Mouse (Mus musculus) spleen, adult 2 months (tissue): ENCODE data around the gene Gm45808. TPM values are rescaled to one million over a fixed set of nuclear protein-coding genes. Genes with fewer than 3 reads are reported as not detected.
"Not testable (repeated sequence)": the region's sequence is repeated elsewhere in the genome, so short reads cannot be mapped to it uniquely, and the experiment has no call there.

Experiments
- DNase-seq, 2 experiments: peaks; one replicate each; pipeline versions ENCODE4 v3.0.0 to v3.0.0-alpha.2; 2012 to 2021; ENCODE audit warnings: low spot score in 2 of 2, low read depth in 1 of 2
- H3K27ac ChIP-seq: fragments of 200-500 bp; 2 replicates; pipeline ENCODE4 v1.5.1; 2012; ENCODE audit warnings: low read length, inconsistent platforms; ENCODE audit not compliant: insufficient read depth
- H3K27me3 ChIP-seq: fragments of 200-500 bp; 2 replicates; pipeline ENCODE4 v1.6.1; 2012; ENCODE audit warnings: mild to moderate bottlenecking, moderate library complexity, low read length, inconsistent platforms; ENCODE audit not compliant: control insufficient read depth, insufficient read depth
- H3K36me3 ChIP-seq: fragments of 200-500 bp; 2 replicates; pipeline ENCODE4 v1.6.1; 2012; ENCODE audit warnings: mild to moderate bottlenecking, low read length, inconsistent platforms; ENCODE audit not compliant: control insufficient read depth, insufficient read depth
- H3K4me1 ChIP-seq: fragments of 200-500 bp; 2 replicates; pipeline ENCODE4 v1.6.1; 2011; ENCODE audit warnings: inconsistent platforms; ENCODE audit not compliant: control insufficient read depth, insufficient read depth, insufficient read length
- H3K4me3 ChIP-seq: fragments of 200-500 bp; 2 replicates; pipeline ENCODE4 v1.5.1; 2011; ENCODE audit warnings: mild to moderate bottlenecking, inconsistent platforms; ENCODE audit not compliant: insufficient read depth, insufficient read length; ENCODE audit errors: extremely low read depth
- CTCF ChIP-seq: fragments of 200-500 bp; IDR thresholded peaks from 2 replicates; pipeline ENCODE4 v1.5.1; 2011; ENCODE audit warnings: mild to moderate bottlenecking, inconsistent platforms; ENCODE audit not compliant: insufficient read depth, insufficient read length, insufficient replicate concordance; ENCODE audit errors: extremely low read depth
- POLR2A ChIP-seq: fragments of 200-500 bp; IDR thresholded peaks from 2 replicates; pipeline ENCODE4 v1.6.1; 2011; ENCODE audit warnings: low read depth, low read length, inconsistent platforms
- WGBS: fragments of 180-500 bp; shearing (Covaris S2); methylation state at CpG from one replicate; pipeline ENCODE4 v1.1.7; 2018; 5-methylcytosine and 5-hydroxymethylcytosine counted together
- polyA plus RNA-seq: library from polyadenylated mRNA; depleted of rRNA; stranded (reverse); fragments of >200 nt; gene quantifications from 2 replicates; pipeline ENCODE4 v1.2.3, GENCODE M21; 2012

Gm45808 gene
- polyA plus RNA-seq, 1 experiment, result 0.13 TPM

DNA sequence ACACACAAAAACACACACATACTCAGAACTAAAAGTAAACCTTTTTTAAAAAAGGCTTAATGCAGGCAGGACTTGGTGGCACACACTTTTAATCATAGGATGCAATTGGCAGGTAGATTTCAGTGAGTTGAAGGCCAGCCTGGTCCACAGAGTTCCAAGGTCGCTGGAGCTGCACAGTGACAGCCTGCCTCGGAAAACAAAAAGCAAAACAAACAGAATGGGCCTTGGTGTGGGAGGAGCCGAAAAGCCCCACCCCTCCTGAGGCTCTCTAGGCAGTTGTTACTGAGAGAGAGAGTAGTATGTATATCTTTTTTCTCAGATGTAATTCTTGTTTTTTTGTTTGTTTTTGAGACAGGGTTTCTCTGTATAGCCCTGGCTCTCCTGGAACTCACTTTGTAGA, 4.7 kb upstream of the Gm45808 start:
- WGBS, result 31% methylated on average over 3 of the region's 3 CpGs
- Histone ChIP-seq H3K4me3 (no peak overlapping the region), H3K27me3 (no peaks in the 10 kb centered on the region), H3K4me1 (no peaks in the 10 kb centered on the region), H3K27ac (no peak overlapping the region), H3K36me3 (peaks cover 14% of the 10 kb centered on the region)
- TF ChIP-seq CTCF (no peak), POLR2A (no peak)
- DNase-seq, result no peak

DNA sequence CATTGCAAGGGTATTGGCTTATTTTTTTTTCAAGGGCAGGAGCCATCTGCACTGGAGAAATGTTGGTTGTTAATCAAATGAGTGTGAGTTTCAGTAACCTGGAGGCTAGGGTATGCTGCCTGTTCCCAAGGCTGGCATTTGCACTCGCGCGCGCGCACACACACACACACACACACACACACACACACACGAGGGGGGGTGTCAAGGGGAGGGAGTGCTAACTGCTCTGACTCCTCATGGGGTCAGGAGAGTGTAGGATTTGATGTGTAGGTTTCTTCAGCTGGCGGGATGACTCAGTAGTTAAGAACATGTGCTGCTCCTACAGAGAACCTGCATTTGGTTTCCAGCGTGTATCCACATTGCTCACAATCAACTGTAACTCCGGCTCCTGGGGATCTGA, 4.2 kb upstream of the Gm45808 start:
- Histone ChIP-seq H3K27ac (no peak overlapping the region), H3K27me3 (no peaks in the 10 kb centered on the region), H3K36me3 (peaks cover 12% of the 10 kb centered on the region), H3K4me3 (no peak overlapping the region), H3K4me1 (no peaks in the 10 kb centered on the region)
- TF ChIP-seq POLR2A, result no peak
- no peak for TF ChIP-seq CTCF
- WGBS, result 71% methylated on average over 9 of the region's 9 CpGs
- no peak for DNase-seq

DNA sequence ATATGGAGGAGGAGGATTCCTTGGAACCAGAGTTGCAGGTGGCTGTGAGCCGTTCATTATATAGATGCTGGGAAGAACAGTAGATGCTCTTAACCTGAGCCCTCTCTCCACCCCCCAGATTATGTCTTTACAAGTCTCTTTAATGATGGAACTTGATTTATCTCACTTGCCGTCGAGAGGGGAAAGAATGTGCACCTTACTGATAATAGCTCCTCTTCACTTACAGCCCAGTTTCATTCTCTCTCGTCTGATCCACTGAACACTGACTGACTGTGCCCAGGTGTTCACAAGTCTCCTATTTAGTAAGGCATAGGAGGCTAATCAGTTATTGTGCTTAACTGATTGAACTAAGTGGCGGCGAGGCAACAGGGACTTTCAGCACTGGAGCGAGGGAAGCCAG, 3.0 kb upstream of the Gm45808 start:
- WGBS, result 81% methylated on average over 7 of the region's 7 CpGs
- TF ChIP-seq POLR2A (no peak), CTCF (no peak)
- no peaks in the 10 kb centered on the region for H3K27me3 ChIP-seq
- no peak for DNase-seq
- H3K27ac ChIP-seq, result no peak overlapping the region
- no peak overlapping the region for H3K4me3 ChIP-seq
- peaks cover 4% of the 10 kb centered on the region for H3K36me3 ChIP-seq
- no peaks in the 10 kb centered on the region for H3K4me1 ChIP-seq

DNA sequence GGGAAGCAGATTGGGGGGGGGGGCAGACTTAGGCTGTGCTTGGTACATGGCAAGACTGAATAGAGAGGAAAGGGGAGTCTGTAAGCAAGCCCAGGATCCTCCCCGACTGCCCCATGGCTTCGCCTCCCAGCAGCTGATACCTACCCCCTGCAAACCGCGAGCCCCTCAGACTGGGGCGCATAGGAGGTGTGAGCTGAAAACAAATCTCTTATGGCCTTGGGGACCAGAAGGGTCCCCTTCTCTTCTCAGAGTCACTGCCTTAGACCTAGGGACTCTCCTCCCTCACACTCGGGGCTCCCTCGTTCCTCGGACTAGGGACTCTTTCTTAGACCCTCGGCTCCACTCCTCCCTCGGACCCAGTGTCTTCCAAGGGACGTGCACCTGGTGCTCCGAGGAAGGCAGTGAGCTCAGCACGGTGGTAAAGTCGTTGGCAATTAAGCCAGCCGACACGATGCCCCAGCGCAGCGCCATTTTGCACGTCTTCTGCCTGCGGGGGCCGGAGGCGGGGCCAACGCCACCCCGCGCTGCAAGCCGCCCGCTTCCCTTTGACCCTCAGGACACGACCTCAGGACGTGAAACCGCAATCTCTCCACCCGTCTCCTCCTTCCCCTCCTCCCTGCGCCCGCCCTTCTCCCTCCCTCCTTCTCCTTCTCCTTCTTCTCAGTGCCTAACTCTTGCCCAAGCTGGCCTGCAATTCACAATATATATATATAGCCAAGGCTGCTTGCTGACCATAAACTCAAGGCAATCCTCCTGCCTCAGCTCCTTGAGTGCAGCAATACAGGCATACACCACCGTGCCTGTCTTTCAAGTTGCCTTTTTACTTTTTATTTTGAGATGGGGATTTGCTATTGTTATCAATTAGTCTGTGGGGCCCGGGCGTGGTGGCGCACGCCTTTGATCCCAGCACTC, 1.9 kb upstream of the Gm45808 start, which contains the start of gene Dhdh:
TSS of gene Dhdh (minus strand) at position 513 of the 912 bp plus-strand sequence.
- DNase-seq, result peak in 1 of 2 experiments; percentile 47
- H3K4me3 ChIP-seq, result peak within 1 kb of the TSS; percentile 68

DNA sequence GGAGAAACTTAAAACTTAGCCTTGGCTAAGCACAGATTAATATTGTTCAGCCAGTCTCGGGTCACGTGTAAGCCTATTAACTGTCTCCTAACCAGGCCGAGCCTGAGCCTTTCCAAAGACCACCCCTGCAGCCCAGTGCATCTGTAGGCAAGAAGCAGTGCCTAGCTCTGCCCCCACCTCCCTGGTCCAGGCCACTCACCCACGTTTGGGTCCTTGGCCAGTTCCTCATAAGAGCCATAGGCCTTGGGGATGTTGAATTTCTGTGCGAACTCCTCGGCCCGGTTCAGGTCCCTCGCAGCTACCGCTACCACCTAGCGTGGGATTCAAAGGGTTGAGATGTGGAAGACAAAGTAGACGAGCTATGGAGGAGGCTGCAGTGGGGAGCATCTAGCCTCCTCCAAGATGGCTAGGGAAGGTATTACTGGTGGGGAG, 1.3 kb upstream of the Gm45808 start:
- DNase-seq, result no peak
- 81% methylated on average over 11 of the region's 11 CpGs for WGBS
- H3K36me3 ChIP-seq, result no peaks in the 10 kb centered on the region
- no peak overlapping the region for H3K27ac ChIP-seq
- H3K4me1 ChIP-seq, result no peaks in the 10 kb centered on the region
- TF ChIP-seq CTCF (no peak), POLR2A (no peak)
- H3K4me3 ChIP-seq, result no peak overlapping the region
- no peaks in the 10 kb centered on the region for H3K27me3 ChIP-seq

More for the DNA sequence above, 1.9 kb upstream of the Gm45808 start, which contains the start of gene Dhdh:
- TF ChIP-seq POLR2A (no peak; the same call in 1 of the 2 replicates), CTCF (no peak)
- 15% methylated on average over 38 of the region's 38 CpGs for WGBS
- 0 out of 2 replicates have a peak within 1 kb of the TSS, but pooled peaks have one; percentile 2 for H3K27ac ChIP-seq
- H3K36me3 ChIP-seq, result peaks cover under 1% of the 10 kb centered on the region; the same call in 1 of the 2 replicates
- H3K27me3 ChIP-seq, result no peaks in the 10 kb centered on the region
- no peaks in the 10 kb centered on the region for H3K4me1 ChIP-seq

DNA sequence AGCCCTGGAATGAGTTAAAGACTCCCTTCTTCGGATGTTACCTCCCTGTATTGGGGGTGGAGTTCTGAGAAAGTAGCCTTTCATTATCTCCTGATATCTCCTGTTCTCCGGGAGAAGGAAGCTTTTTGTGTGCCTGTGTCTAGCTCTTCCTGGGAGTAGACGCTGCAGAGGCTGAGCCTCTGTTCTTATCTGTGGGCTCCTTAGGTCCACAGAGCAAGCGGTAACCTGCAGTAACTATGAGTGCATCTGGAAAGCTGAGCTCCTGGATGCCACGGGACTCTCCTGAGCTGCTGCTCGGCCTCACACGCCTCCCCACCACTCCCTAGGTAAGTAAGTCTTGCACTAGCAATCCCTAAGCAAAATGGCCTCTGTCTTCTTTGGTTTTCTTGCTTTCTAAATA, 453 bp downstream of the Gm45808 start:
- no peak for TF ChIP-seq POLR2A
- TF ChIP-seq CTCF, result no peak
- 85% methylated on average over 7 of the region's 7 CpGs for WGBS
- Histone ChIP-seq H3K27me3 (no peaks in the 10 kb centered on the region), H3K27ac (no peak overlapping the region), H3K36me3 (no peaks in the 10 kb centered on the region), H3K4me3 (no peak overlapping the region), H3K4me1 (no peaks in the 10 kb centered on the region)
- no peak for DNase-seq

DNA sequence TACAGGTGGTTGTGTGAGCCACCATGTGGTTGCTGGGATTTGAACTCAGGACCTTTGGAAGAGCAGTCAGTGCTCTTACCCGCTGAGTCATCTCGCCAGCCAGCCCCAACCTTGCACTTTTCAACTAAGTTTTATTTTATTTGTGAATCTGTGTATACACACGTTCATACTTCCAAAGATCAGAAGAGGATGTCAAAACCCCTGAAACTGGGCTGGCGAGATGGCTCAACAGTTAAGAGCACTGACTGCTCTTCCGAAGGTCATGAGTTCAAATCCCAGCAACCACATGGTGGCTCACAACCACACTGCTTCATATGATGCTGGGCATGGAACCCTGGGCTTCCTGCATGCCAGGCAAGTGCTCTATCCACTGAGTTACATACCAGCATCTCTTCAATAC, 1.6 kb downstream of the Gm45808 start:
- not testable (repeated sequence) for DNase-seq, H3K4me3 ChIP-seq, H3K4me1 ChIP-seq, H3K27ac ChIP-seq, H3K27me3 ChIP-seq, H3K36me3 ChIP-seq
- 90% methylated on average over 5 of the region's 5 CpGs for WGBS
